Mouse (Mus musculus) intestine, embryonic 14.5 days (tissue): ENCODE results near the gene Dnmt3c. TPM values are rescaled to one million over a fixed set of nuclear protein-coding genes. Genes with fewer than 3 reads are reported as not detected.
"Not testable (repeated sequence)": the region's sequence is repeated elsewhere in the genome, so short reads cannot be mapped to it uniquely, and the experiment has no call there.

Experiments used
- ATAC-seq: fragments of 200-750 bp; cut with Nextera tagmentation; replicated peaks from 2 replicates; pipeline ENCODE4 v1.8.0; 2017; ENCODE audit warnings: low read depth, moderate number of reproducible peaks, moderate TSS enrichment, moderate library complexity; ENCODE audit not compliant: low FRiP score, low TSS enrichment
- DNase-seq: peaks from one replicate; pipeline ENCODE4 v3.0.0-alpha.2; 2018; ENCODE audit warnings: low spot score
- H3K27ac ChIP-seq: fragments of 300-500 bp; sonication (generic); 2 replicates; pipeline ENCODE4 v1.5.1; 2014; ENCODE audit warnings: low read depth, mild to moderate bottlenecking, control low read depth
- H3K27me3 ChIP-seq: fragments of 300-500 bp; sonication (generic); replicated peaks from 2 replicates; pipeline ENCODE4 v1.6.1; 2014; ENCODE audit warnings: low read length, control low read depth; ENCODE audit not compliant: control insufficient read depth, insufficient read depth
- H3K36me3 ChIP-seq: fragments of 300-500 bp; sonication (generic); 2 replicates; pipeline ENCODE4 v1.6.1; 2014; ENCODE audit warnings: low read length, control low read depth; ENCODE audit not compliant: control insufficient read depth, insufficient read depth
- H3K4me1 ChIP-seq: fragments of 300-500 bp; sonication (generic); replicated peaks from 2 replicates; pipeline ENCODE4 v1.6.1; 2014; ENCODE audit warnings: low read length, control low read depth, mixed read lengths; ENCODE audit not compliant: control insufficient read depth, insufficient read depth
- H3K4me2 ChIP-seq: fragments of 300-500 bp; sonication (generic); 2 replicates; pipeline ENCODE4 v1.6.1; 2014; ENCODE audit warnings: low read length
- H3K4me3 ChIP-seq: fragments of 300-500 bp; sonication (generic); 2 replicates; pipeline ENCODE4 v1.5.1; 2014; ENCODE audit warnings: low read depth, low read length, control low read depth, mixed read lengths
- H3K9ac ChIP-seq: fragments of 300-500 bp; sonication (generic); 2 replicates; pipeline ENCODE4 v1.6.1; 2014; ENCODE audit warnings: mild to moderate bottlenecking, low read length
- H3K9me3 ChIP-seq: fragments of 300-500 bp; sonication (generic); 2 replicates; pipeline ENCODE4 v1.6.1; 2016; ENCODE audit warnings: low read length, control low read depth; ENCODE audit not compliant: control insufficient read depth
- WGBS: fragments of 180-500 bp; shearing (Covaris S2); extraction: QIAGEN DNeasy Blood & Tissue Kit; methylation state at CpG from one replicate; pipeline ENCODE4 v1.1.7; 2014; 5-methylcytosine and 5-hydroxymethylcytosine counted together
- polyA plus RNA-seq: library from polyadenylated mRNA; unstranded; fragments of >200 nt; fragmentation: Nextera tagmentation; extraction: Ambion mirVana; gene quantifications from 2 replicates; pipeline ENCODE4 v1.2.1, GENCODE M21; 2014

Dnmt3c gene
- polyA plus RNA-seq, 1 experiment from 2014 or later = 0.14 TPM

- no peak for ATAC-seq
- no peak overlapping the region for H3K9ac ChIP-seq
- DNase-seq = no peak
- H3K4me2 ChIP-seq = no peak overlapping the region
- no peaks in the 10 kb centered on the region for H3K36me3 ChIP-seq
- 45% methylated on average over 6 of the region's 6 CpGs for WGBS
- no peak overlapping the region for H3K27ac ChIP-seq
- H3K4me1 ChIP-seq = no peaks in the 10 kb centered on the region
- no peaks in the 10 kb centered on the region for H3K9me3 ChIP-seq
- no peaks in the 10 kb centered on the region for H3K27me3 ChIP-seq
- H3K4me3 ChIP-seq = no peak overlapping the region
Measured at GRCm38 (mm10) chr2:153703389-153703788, 6.9 kb downstream of the Dnmt3c start.

GRCm38 (mm10) chr2:153710701-153711330 lies 14.4 kb downstream of the Dnmt3c start:
- H3K4me3 ChIP-seq = no peak overlapping the region
- H3K9me3 ChIP-seq = no peaks in the 10 kb centered on the region
- no peak overlapping the region for H3K27ac ChIP-seq
- H3K36me3 ChIP-seq = no peaks in the 10 kb centered on the region
- H3K4me2 ChIP-seq = no peak overlapping the region
- ATAC-seq = no peak
- H3K9ac ChIP-seq = no peak overlapping the region
- WGBS = 50% methylated on average over 8 of the region's 8 CpGs
- H3K4me1 ChIP-seq = no peaks in the 10 kb centered on the region
- no peak for DNase-seq
- no peaks in the 10 kb centered on the region for H3K27me3 ChIP-seq

GRCm38 (mm10) chr2:153712646-153713091 lies 16.2 kb downstream of the Dnmt3c start:
- Histone ChIP-seq H3K4me1 (no peaks in the 10 kb centered on the region), H3K4me3 (no peak overlapping the region), H3K9me3 (no peaks in the 10 kb centered on the region), H3K36me3 (no peaks in the 10 kb centered on the region), H3K9ac (no peak overlapping the region), H3K27ac (peak overlapping the region; percentile 11; the same call in 1 of the 2 replicates), H3K4me2 (no peak overlapping the region), H3K27me3 (no peaks in the 10 kb centered on the region)
- 55% methylated on average over 3 of the region's 3 CpGs for WGBS
- ATAC-seq = no peak
- no peak for DNase-seq

- no peak overlapping the region for H3K4me2 ChIP-seq
- DNase-seq (no peak), ATAC-seq (peak; percentile 54; the same call in 1 of the 2 replicates)
- no peaks in the 10 kb centered on the region for H3K4me1 ChIP-seq
- H3K27ac ChIP-seq = 0 out of 2 replicates have a peak overlapping the region, but pooled peaks have one; percentile 11
- no peaks in the 10 kb centered on the region for H3K27me3 ChIP-seq
- H3K36me3 ChIP-seq = no peaks in the 10 kb centered on the region
- H3K9ac ChIP-seq = no peak overlapping the region
- WGBS = 47% methylated on average over 4 of the region's 4 CpGs
- no peaks in the 10 kb centered on the region for H3K9me3 ChIP-seq
- H3K4me3 ChIP-seq = no peak overlapping the region
Measured at GRCm38 (mm10) chr2:153713227-153713626, 16.8 kb downstream of the Dnmt3c start.

- not testable (repeated sequence) for H3K4me1 ChIP-seq, DNase-seq, H3K4me2 ChIP-seq, H3K27me3 ChIP-seq, H3K9ac ChIP-seq, H3K4me3 ChIP-seq, ATAC-seq, H3K9me3 ChIP-seq, H3K27ac ChIP-seq, H3K36me3 ChIP-seq
- WGBS = 74% methylated on average over 3 of the region's 3 CpGs
Measured at GRCm38 (mm10) chr2:153717861-153718260, 21.4 kb downstream of the Dnmt3c start.

- no peak overlapping the region for H3K9ac ChIP-seq
- no peak overlapping the region for H3K4me3 ChIP-seq
- H3K36me3 ChIP-seq = no peaks in the 10 kb centered on the region
- no peaks in the 10 kb centered on the region for H3K27me3 ChIP-seq
- DNase-seq (no peak), ATAC-seq (no peak)
- H3K27ac ChIP-seq = no peak overlapping the region
- no peaks in the 10 kb centered on the region for H3K4me1 ChIP-seq
- WGBS = 66% methylated on average over 1 of the region's 1 CpGs
- H3K4me2 ChIP-seq = no peak overlapping the region
- no peaks in the 10 kb centered on the region for H3K9me3 ChIP-seq
Measured at GRCm38 (mm10) chr2:153723098-153723497, 26.6 kb downstream of the Dnmt3c start.

- ATAC-seq (no peak), DNase-seq (no peak)
- no peak overlapping the region for H3K9ac ChIP-seq
- H3K4me2 ChIP-seq = no peak overlapping the region
- no peak overlapping the region for H3K27ac ChIP-seq
- H3K4me1 ChIP-seq = no peaks in the 10 kb centered on the region
- 93% methylated on average over 2 of the region's 2 CpGs for WGBS
- H3K9me3 ChIP-seq = no peaks in the 10 kb centered on the region
- H3K36me3 ChIP-seq = no peaks in the 10 kb centered on the region
- H3K27me3 ChIP-seq = no peaks in the 10 kb centered on the region
- no peak overlapping the region for H3K4me3 ChIP-seq
Measured at GRCm38 (mm10) chr2:153724424-153724823, 28.0 kb downstream of the Dnmt3c start.

GRCm38 (mm10) chr2:153724871-153725270 lies 28.4 kb downstream of the Dnmt3c start:
- 89% methylated on average over 2 of the region's 2 CpGs for WGBS
- Histone ChIP-seq H3K36me3 (no peaks in the 10 kb centered on the region), H3K4me3 (no peak overlapping the region), H3K9ac (no peak overlapping the region), H3K27ac (no peak overlapping the region), H3K4me1 (no peaks in the 10 kb centered on the region), H3K27me3 (no peaks in the 10 kb centered on the region), H3K4me2 (no peak overlapping the region), H3K9me3 (no peaks in the 10 kb centered on the region)
- DNase-seq (no peak), ATAC-seq (no peak)

- WGBS = 90% methylated on average over 4 of the region's 4 CpGs
- H3K4me3 ChIP-seq = no peak overlapping the region
- ATAC-seq (no peak), DNase-seq (no peak)
- H3K27ac ChIP-seq = no peak overlapping the region
- H3K36me3 ChIP-seq = no peaks in the 10 kb centered on the region
- H3K4me2 ChIP-seq = no peak overlapping the region
- no peaks in the 10 kb centered on the region for H3K9me3 ChIP-seq
- H3K27me3 ChIP-seq = no peaks in the 10 kb centered on the region
- no peak overlapping the region for H3K9ac ChIP-seq
- H3K4me1 ChIP-seq = no peaks in the 10 kb centered on the region
Measured at GRCm38 (mm10) chr2:153725291-153725690, 28.8 kb downstream of the Dnmt3c start.
